Mouse (Mus musculus) retina, postnatal 7 days (tissue): Measurements from ENCODE around the gene Hes2.

Experiments
- DNase-seq: peaks from one replicate; pipeline ENCODE4 v3.0.0-alpha.2; 2012; ENCODE audit warnings: low read depth, low spot score

Hes2 gene

GRCm38 (mm10) chr4:152159285-152159678, 615 bp downstream of the Hes2 start:
- DNase-seq, result no peak

DNA sequence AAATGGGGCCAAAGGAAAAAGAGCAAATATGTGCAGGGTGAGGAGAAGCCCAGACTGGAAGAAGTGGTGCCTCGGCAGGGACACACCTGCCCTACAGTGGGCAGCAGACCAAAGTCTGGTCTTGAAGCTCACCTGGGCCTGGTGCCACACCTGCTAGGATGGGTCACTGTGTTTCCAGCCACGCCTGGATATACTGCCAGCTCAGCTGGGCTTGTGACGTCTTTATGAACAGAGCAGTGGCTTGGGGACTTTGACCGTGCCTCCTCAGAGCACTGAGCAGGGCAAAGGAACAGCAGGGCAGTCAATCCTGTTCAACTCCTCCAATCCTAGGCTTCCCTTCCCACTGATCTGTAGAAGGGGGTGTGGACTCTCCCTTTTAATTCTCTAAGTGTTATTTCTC, 2.1 kb downstream of the Hes2 start:
- no peak for DNase-seq

DNA sequence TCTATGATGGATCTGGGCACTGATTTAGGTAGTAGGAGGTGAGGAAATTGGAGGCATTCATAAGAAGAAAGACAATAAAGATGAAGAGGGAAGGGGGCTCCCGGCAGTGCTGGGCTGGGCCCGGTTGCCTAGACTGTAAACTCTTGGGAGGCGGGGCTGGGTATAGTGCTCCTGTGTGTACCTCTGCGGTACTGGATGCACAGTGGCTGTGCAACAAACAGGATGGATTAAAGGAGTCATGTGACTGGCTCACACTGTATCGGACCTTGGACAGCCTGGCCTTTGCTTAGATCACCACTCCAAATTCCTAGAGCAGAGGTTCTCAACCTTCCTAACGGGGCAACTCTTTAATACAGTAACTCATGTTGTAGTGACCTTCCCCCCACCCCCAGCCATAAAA, 2.9 kb downstream of the Hes2 start:
- DNase-seq, result no peak

- DNase-seq, result no peak
Observed at GRCm38 (mm10) chr4:152162748-152163147, 4.1 kb downstream of the Hes2 start.

DNA sequence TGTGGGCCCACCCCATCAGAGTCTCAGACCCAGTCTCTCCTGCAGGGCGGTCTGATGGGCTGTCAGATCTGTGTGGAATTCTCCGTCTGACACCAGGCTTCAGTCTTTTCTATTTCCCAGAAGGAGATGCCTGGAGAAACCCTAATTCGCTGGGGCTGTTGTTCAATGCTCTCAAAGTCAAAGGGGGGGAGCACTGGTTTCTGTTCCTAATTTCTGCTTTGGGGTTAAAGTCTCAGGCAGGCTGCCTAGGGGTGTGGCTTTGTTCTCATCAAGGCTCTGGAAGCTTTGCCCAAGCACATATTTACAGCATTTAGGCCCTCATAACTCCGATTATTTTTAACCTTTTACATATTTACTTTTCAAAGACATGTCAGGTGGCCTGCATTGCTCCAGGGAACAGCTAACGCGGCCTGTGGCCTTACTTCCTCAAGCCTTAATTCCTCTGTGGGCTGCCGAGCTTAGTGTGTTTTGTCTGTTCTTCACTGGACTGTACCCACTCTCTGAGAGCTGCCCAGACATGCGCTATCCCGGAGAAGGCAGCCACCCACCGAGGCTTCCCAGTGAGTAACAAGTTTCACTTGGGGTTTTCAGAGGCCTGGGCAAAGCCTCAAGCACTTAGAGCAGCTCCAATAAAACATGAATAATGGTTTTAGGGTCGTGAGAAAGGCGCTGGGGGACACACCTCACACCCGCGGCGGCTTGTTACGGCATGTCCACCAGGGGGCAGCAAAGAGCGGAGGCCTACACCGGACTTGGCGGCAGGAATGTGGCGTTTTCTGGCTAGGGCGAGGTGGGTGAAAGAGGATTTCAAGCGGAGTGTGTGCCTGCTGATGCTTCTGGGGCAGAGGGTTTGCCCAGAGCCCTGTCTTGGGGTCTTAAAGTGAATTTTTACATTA, 6.6 kb downstream of the Hes2 start:
- peak; percentile 52 for DNase-seq

DNA sequence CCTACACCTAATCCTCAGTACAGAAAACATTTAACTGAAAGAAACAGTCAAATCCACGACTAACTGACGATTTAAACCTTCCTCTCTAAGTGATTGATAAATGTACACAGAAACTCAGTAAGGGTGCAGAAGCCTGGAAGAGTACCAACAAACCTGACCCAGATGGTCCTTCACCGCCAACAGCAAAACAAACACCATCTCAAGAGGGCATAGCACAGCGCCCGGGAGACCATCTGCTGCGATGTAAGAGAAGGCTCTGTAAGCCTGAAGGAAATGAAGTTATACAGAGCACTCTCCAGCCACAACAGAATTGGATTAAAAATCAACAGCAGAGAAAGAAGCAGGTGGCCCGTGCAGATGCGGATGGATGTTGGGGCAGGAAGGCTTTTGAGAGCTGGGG, 9.4 kb downstream of the Hes2 start:
- DNase-seq, result no peak

- no peak for DNase-seq
Observed at GRCm38 (mm10) chr4:152169103-152169502, 10.4 kb downstream of the Hes2 start.

DNA sequence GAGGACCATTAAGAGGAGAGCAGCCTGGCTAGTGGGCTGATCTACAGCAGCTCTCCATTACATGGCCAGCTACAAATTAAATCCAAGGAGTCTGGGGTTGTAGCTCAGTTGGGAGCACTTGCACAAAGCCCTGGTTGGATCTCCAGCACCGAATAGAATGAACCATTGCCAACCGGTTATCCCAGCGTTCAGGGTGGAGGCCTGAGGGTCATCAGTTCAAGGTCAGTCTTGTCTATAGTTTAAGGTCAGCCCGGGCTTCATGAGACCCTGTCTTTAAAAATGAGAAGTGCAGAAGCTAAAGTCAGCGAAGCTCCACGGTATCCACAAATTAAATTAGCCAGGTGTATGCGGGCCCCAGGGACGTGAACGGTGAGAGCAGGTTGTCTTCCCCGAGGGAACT, 11.6 kb downstream of the Hes2 start:
- no peak for DNase-seq

DNA sequence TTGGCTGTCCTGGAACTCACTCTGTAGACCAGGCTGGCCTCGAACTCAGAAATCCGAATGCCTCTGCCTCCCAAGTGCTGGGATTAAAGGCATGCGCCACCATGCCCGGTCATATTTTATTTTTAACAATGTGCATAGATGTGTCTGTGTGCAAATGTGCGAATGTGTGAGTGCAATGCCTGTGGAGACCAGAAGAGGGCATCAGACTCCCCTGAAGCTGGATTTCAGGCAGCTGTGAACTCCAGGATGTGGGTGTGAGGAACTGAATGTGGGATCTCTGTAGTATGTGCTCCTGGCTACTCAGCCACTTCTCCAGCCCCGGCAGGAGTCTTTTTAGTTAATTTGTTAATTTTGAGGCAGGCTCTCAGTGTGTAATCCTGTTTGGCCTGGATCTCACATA, 12.9 kb downstream of the Hes2 start:
- no peak for DNase-seq

DNA sequence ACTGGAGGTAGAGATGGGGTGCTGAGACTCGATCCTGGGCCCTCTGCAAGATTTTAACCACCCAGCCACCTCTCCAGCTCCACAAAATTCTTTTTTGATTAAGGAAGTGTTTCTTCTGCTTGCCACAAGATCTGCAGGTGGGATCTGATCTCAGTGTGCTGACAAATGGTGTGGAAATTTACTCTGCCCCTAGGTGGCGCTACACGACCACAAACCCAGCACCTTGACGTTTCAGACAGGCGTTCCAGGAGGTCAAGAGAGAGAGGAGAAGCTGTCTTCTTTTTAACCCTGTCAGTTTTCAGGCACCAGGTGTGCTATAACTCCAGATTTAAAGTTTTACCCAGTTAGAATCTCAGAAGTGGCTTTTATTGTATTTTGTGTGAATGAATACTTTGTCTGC, 14.4 kb downstream of the Hes2 start:
- peak; percentile 80 for DNase-seq

GRCm38 (mm10) chr4:152173956-152174355, 15.3 kb downstream of the Hes2 start:
- DNase-seq, result no peak

DNA sequence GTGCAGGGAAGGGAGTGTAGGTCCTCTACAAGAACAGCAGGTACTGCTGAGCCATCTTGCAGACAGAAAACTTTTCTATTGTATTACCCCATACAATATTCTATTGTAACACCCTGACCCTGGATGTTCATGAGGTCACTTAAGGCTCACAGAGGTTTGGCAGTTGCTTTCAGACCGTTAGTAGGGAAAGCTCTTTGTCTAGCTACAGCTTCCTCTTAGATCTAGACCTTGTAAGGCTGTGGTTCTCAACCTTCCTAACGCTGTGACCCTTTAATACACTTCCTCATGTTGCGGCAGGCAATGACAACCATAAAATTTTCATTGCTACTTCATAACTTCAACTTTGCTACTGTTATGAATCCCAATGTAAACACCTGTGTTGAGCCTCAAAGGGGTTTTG, 18.0 kb downstream of the Hes2 start:
- DNase-seq, result no peak

DNA sequence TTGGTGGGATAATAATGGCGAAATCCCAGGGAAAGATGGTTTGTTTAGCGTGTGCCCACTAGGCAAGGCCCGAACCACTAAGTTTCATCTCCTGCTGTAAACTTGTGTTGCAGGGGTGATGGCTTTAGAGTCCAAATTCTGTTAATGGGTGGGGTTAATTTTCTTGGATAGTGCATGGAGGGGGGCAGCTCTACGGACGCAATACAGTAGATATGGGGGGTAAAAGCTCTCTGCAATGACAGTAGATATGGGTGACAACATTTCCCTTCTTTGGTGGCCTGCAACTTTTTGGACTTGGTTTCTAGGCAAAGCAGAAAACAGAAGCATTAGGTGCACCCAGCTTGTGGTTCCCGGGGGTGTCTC, 18.5 kb downstream of the Hes2 start:
- DNase-seq, result no peak

DNA sequence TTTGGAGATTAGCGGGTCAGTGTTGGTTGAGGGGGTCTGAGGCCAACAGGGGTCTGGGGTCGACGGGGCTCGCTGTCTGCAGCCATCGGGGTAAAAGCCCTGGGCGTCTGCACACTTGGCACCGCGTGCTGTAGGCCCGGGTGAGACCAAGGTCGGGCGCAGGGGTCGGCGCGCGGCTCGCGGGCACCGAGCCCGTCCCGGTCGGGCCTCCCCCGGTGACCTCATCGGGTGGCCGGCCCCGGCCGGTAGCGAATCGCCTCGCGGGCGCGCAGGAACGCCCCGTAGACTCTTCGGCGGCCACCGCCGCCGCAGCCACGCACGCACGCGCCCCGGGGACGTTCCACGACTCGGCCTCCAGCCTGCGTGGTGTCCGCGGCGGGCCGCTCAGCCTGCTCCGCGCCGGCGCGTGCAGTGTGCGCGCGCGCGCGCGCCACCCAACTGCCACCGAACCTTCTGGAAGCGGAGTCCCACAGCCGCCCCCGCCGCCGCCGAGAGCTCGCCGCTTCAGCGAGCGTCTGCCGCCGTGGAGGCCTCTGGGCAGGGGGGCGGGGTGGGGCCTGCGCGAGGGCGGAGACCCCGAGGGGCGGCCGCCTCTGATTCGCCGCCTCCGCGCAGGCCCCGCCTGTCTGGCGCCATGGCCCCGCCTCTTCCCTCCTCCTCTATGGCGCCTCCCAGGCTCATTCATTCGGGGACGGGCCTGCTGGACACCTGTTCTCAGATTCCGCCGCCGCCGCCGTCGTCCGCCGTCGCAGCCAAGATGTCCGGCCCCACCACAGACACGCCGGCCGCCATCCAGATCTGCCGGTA, 19.1 kb downstream of the Hes2 start, which contains the start of gene Acot7:
Acot7 (plus strand) TSS at position 598 of the 807 bp plus-strand sequence.
- DNase-seq, result peak; percentile 93

GRCm38 (mm10) chr4:152178344-152178864, 19.7 kb downstream of the Hes2 start:
- DNase-seq, result no peak

DNA sequence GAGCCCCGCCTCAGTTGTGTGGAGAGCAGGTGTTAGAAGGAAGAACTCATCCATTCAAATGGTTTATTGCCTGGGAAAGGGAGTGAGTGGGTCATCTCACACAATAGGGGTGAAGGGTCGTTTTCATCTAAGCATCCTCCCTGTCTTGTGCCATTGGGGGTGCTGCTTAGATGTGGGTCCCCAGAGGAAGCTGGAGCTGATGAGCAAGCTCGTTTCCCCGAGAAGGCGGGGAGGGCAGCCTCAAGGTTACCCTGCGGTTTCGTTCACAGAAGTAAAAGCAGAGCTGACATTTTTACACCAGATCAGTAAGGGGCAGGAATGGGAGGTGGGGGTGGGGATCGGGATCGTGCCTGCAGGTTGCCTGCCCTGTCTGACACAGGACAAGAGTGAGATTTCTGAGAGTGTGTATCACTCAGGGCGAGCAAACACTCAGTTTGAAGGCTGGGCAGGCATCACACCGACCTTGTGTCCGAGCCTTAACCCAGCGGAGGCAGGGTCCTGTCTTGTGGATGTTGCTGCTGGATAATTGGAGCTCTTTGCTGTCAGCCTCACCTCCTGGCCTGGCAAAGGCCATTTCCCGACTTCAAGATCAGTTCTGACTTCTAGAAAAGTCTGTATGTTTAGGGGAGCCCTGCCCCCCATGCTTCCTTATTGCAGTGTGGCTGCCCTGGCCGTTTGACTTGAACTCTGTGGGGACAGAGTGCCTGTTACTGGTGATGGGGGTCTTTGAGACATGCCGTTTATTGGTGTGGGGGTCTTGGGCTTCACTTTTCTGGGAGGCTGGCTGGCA, 20.4 kb downstream of the Hes2 start:
- DNase-seq, result no peak

DNA sequence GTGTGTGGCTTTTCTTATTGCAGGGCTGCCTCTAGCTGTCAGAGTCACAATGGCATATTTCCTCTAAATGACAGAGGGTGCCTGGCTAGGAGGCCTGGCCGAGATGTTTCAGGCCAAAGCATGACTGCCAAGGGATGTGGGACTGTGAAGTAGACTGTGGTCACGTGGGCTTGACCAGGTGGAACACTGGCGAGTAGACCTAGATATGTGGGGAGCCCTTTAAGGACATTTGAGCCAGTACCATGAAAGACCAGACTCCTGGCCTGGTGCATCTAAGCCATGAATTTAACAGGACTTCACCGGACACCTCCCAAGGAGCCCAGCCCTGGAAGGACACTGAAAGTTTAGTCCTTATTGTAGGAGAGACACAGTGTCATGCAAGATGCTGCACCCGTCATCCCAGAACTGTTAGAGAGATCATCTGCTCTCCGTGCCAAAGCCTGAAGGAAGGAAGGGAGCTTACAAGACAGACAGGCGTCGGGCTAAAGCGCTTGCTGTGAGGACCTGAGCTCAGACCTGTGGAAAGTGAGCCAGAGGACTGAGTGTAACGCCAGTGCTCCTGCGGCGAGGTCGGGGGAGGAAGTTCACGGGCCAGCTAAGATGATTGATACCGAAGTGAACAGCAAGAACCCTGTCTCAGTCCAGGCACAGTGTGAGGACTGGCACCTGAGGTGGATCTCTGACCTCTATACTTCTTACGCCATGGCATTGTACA, 21.4 kb downstream of the Hes2 start:
- DNase-seq, result no peak

- no peak for DNase-seq
Observed at GRCm38 (mm10) chr4:152182205-152182604, 23.5 kb downstream of the Hes2 start.

DNA sequence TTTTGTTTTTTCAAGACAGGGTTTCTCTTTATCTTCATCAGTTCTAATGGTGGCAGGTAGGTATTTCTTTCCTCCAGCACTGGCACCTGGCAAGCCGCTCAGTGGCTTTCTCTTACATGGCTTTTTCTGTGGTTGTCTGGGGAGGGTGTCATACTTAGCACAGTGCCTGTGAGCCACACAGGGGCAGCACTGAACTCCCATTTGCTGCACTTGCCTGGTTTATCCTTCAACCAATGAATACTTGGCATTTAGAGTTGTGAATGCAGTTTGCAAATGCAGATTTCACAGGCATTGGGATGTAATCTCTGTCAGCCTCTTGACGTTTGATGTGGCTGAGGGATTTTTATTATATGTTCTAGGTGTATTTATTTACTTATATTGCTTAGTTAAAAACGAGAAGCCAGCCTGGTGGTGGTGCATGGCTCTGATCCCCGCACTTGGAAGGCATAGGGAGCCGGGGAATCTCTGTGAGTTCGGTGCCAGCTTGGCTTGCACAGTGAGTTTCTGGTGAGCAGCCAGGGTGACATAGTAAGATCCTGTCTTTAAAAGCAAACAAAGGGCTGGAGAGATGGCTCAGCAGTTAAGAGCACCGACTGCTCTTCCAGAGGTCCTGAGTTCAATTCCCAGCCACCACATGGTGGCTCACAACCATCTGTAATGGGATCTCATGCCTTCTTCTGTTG, 25.8 kb downstream of the Hes2 start:
- DNase-seq, result no peak

GRCm38 (mm10) chr4:152185137-152185509, 26.5 kb downstream of the Hes2 start:
- no peak for DNase-seq
